Mouse (Mus musculus) forebrain, embryonic 16.5 days (tissue): ENCODE results near the gene Olfr807. TPM values are rescaled to one million over a fixed set of nuclear protein-coding genes. Genes with fewer than 3 reads are reported as not detected.

Experiments
- microRNA-seq: library from miRNA; unstranded; fragments of <30 nt; microRNA quantifications from one replicate; pipeline ENCODE4, GENCODE M21; 2017
- polyA plus RNA-seq: library from polyadenylated mRNA; unstranded; fragments of >200 nt; fragmentation: Nextera tagmentation; extraction: Ambion mirVana; gene quantifications from 2 replicates; pipeline ENCODE4 v1.2.1, GENCODE M21; 2015

The Olfr807 gene
- polyA plus RNA-seq, 1 experiment from 2014 or later, result not detected

Small RNA genes lying within 50 kb of the gene (microRNA-seq; reads per million reads assigned to microRNA genes)
- gene Gm24485, result not detected

Other genes starting within 250 kb of the Olfr807 start
- gene Olfr791, start 236.0 kb downstream of the Olfr807 start, polyA plus RNA-seq, result not detected in 2 replicates
- not detected in 2 replicates for gene Olfr792, start 218.6 kb downstream of the Olfr807 start, polyA plus RNA-seq
- gene Olfr794, start 190.1 kb downstream of the Olfr807 start, polyA plus RNA-seq, result not detected in 2 replicates
- not detected in 2 replicates for gene Olfr796, start 145.2 kb downstream of the Olfr807 start, polyA plus RNA-seq
- not detected in 2 replicates for gene Olfr798, start 129.9 kb downstream of the Olfr807 start, polyA plus RNA-seq
- gene Olfr799, start 120.3 kb downstream of the Olfr807 start, polyA plus RNA-seq, result not detected in 2 replicates
- not detected in 2 replicates for gene Olfr800, start 100.1 kb downstream of the Olfr807 start, polyA plus RNA-seq
- not detected in 2 replicates for gene Olfr801, start 83.9 kb downstream of the Olfr807 start, polyA plus RNA-seq
- gene Olfr802, start 69.6 kb downstream of the Olfr807 start, polyA plus RNA-seq, result 0.06 TPM in 1 of 2 replicates, not detected in the other
- not detected in 2 replicates for gene Olfr803, start 63.5 kb downstream of the Olfr807 start, polyA plus RNA-seq
- not detected in 2 replicates for gene Olfr804, start 54.6 kb downstream of the Olfr807 start, polyA plus RNA-seq
- not detected in 2 replicates for gene Olfr805, start 28.4 kb downstream of the Olfr807 start, polyA plus RNA-seq
- gene Olfr806, start 15.9 kb downstream of the Olfr807 start, polyA plus RNA-seq, result not detected in 2 replicates
- not detected in 2 replicates for gene Olfr808, start 7.7 kb upstream of the Olfr807 start, polyA plus RNA-seq
- gene Olfr809, start 16.8 kb upstream of the Olfr807 start, polyA plus RNA-seq, result not detected in 2 replicates
- not detected in 2 replicates for gene Olfr810, start 37.1 kb upstream of the Olfr807 start, polyA plus RNA-seq
- gene Olfr811, start 46.6 kb upstream of the Olfr807 start, polyA plus RNA-seq, result not detected in 2 replicates
- not detected in 2 replicates for gene Olfr812, start 88.3 kb upstream of the Olfr807 start, polyA plus RNA-seq
- gene Olfr813, start 97.6 kb upstream of the Olfr807 start, polyA plus RNA-seq, result not detected in 2 replicates
- not detected in 2 replicates for gene Olfr814, start 122.1 kb upstream of the Olfr807 start, polyA plus RNA-seq
- gene Olfr815, start 148.1 kb upstream of the Olfr807 start, polyA plus RNA-seq, result not detected in 2 replicates
- gene Olfr816, start 157.8 kb upstream of the Olfr807 start, polyA plus RNA-seq, result not detected in 2 replicates
- gene Olfr818, start 191.3 kb upstream of the Olfr807 start, polyA plus RNA-seq, result not detected in 2 replicates
- not detected in 2 replicates for gene Olfr819, start 209.5 kb upstream of the Olfr807 start, polyA plus RNA-seq
- gene Olfr247, start 218.3 kb upstream of the Olfr807 start, polyA plus RNA-seq, result not detected in 2 replicates
- gene Gm10310, start 227.3 kb upstream of the Olfr807 start, polyA plus RNA-seq, result not detected in 2 replicates